ENCODE assay signal across 9 mouse cellular contexts in genomic region chr6:129232842-129233205, GRCm38 (mm10). TPM values are rescaled to one million over a fixed set of nuclear protein-coding genes. Genes with fewer than 3 reads are reported as not detected.
DNase-seq lines count a peak whose midpoint lies in the region; ATAC-seq and TF ChIP-seq lines count a peak whose summit lies in the region.
"Had no signal": no experiment of that assay in that cellular context is flagged by ENCODE, and none has a peak within 500 bp of the region (broad histone marks: within the 10 kb centered on the region; RNA-seq: fewer than 3 reads in every experiment).

No protein-coding gene starts in this region.

- no peak overlapping the region for H3K4me3 ChIP-seq in kidney, adult 2 months (ENCODE audit: insufficient read depth, low read depth, low read length)
- H3K4me3 ChIP-seq in intestine, postnatal 0 days (ENCODE audit: low read depth, low read length): no peak overlapping the region
- no peak overlapping the region for H3K4me3 ChIP-seq in midbrain, embryonic 16.5 days (ENCODE audit: low read depth, low read length)
- H3K4me3 ChIP-seq: embryonic facial prominence, embryonic 13.5 days had no signal

- H3K9ac ChIP-seq in intestine, postnatal 0 days (ENCODE audit: low read depth, low read length): no peak overlapping the region
- no peak overlapping the region for H3K9ac ChIP-seq in midbrain, embryonic 16.5 days (ENCODE audit: low read depth, low read length)
- H3K9ac ChIP-seq: embryonic facial prominence, embryonic 13.5 days had no signal

- no peak for TF ChIP-seq POLR2A in kidney, adult 2 months (IDR thresholded peaks at IDR 0.05; ENCODE audit: low read depth, low read length)

- H3K27me3 ChIP-seq in kidney, adult 2 months (replicated peaks; ENCODE audit: control insufficient read depth, insufficient read depth, low read length): no peaks in the 10 kb centered on the region
- no peaks in the 10 kb centered on the region for H3K27me3 ChIP-seq in intestine, postnatal 0 days (replicated peaks; ENCODE audit: control insufficient read depth, insufficient read depth, low read length)
- no peaks in the 10 kb centered on the region for H3K27me3 ChIP-seq in midbrain, embryonic 16.5 days (ENCODE audit: control insufficient read depth, insufficient read depth, low read depth, low read length)
- H3K27me3 ChIP-seq: embryonic facial prominence, embryonic 13.5 days had no signal

- H3K4me2 ChIP-seq in intestine, postnatal 0 days (replicated peaks; ENCODE audit: low read depth): no peak overlapping the region
- H3K4me2 ChIP-seq in midbrain, embryonic 16.5 days (ENCODE audit: low read length): no peak overlapping the region
- H3K4me2 ChIP-seq: embryonic facial prominence, embryonic 13.5 days had no signal

- DNase-seq in kidney, adult 2 months: peak; percentile 77
- DNase-seq in kidney, adult 18-20 months: no peak
- peak; percentile 88 for DNase-seq in lung, postnatal 36 days
- peak; percentile 64 for DNase-seq in thymus, postnatal 14 days
- no peak for DNase-seq in testis, postnatal 14 days (ENCODE audit: low spot score)

- no peaks in the 10 kb centered on the region; the same call in 1 of the 2 replicates for H3K36me3 ChIP-seq in kidney, adult 2 months (ENCODE audit: control insufficient read depth, insufficient read depth, low read length)
- no peaks in the 10 kb centered on the region; the same call in 1 of the 2 replicates for H3K36me3 ChIP-seq in intestine, postnatal 0 days (ENCODE audit: control insufficient read depth, insufficient read depth)
- H3K36me3 ChIP-seq in midbrain, embryonic 16.5 days (ENCODE audit: control insufficient read depth, insufficient read depth, low read length): no peaks in the 10 kb centered on the region
- H3K36me3 ChIP-seq: embryonic facial prominence, embryonic 13.5 days had no signal

- peaks cover 52% of the 10 kb centered on the region for H3K4me1 ChIP-seq in kidney, adult 2 months (ENCODE audit: control insufficient read depth, insufficient read depth, low read length)
- peaks cover 16% of the 10 kb centered on the region; the same call in 1 of the 2 replicates for H3K4me1 ChIP-seq in intestine, postnatal 0 days (replicated peaks; ENCODE audit: control insufficient read depth, insufficient read depth, low read length)
- H3K4me1 ChIP-seq in midbrain, embryonic 16.5 days (ENCODE audit: control insufficient read depth, insufficient read depth, low read length): peaks cover 3% of the 10 kb centered on the region; the same call in 1 of the 2 replicates

- H3K9me3 ChIP-seq in intestine, postnatal 0 days (ENCODE audit: control insufficient read depth): no peaks in the 10 kb centered on the region
- H3K9me3 ChIP-seq in midbrain, embryonic 16.5 days (replicated peaks; ENCODE audit: control insufficient read depth, low read length, poor library complexity, severe bottlenecking): no peaks in the 10 kb centered on the region
- H3K9me3 ChIP-seq: embryonic facial prominence, embryonic 13.5 days had no signal

- ATAC-seq in activated CD4-positive, CD25-positive, alpha-beta regulatory T cell, adult 4 months: peak; percentile 64
- ATAC-seq in intestine, postnatal 0 days: no peak
- no peak for ATAC-seq in midbrain, embryonic 16.5 days

- 44% methylated on average over 9 of the region's 9 CpGs for WGBS in kidney, adult 2 months
- WGBS in intestine, postnatal 0 days: 65% methylated on average over 9 of the region's 9 CpGs
- WGBS in midbrain, embryonic 16.5 days: 86% methylated on average over 9 of the region's 9 CpGs

- TF ChIP-seq CTCF in kidney, adult 2 months (conservative IDR thresholded peaks at IDR 0.05; ENCODE audit: insufficient read depth, insufficient read length, low read depth, low read length): no peak
- TF ChIP-seq CTCF in intestine, postnatal 0 days (IDR thresholded peaks at IDR 0.05; ENCODE audit: low read depth): no peak

- peak overlapping the region; percentile 92 for H3K27ac ChIP-seq in kidney, adult 2 months (ENCODE audit: insufficient read depth, low read depth, low read length)
- peak overlapping the region; percentile 41; the same call in 1 of the 2 replicates for H3K27ac ChIP-seq in intestine, postnatal 0 days (ENCODE audit: low read depth, low read length)
- H3K27ac ChIP-seq in midbrain, embryonic 16.5 days (ENCODE audit: low read length): no peak overlapping the region
- H3K27ac ChIP-seq: embryonic facial prominence, embryonic 13.5 days had no signal

RNA-seq across cellular contexts. Expression of gene Cd69, which starts 42.4 kb away (rescaled TPM):
- polyA plus RNA-seq in kidney, adult 2 months (2012; rRNA removed): 0.11 and 0.78 TPM in 2 replicates
- 100 to 1,000 TPM; 233 to 245 TPM for polyA plus RNA-seq in activated CD4-positive, CD25-positive, alpha-beta regulatory T cell, adult 4 months (2017; shearing (Covaris generic))
- polyA plus RNA-seq in intestine, postnatal 0 days (2015; fragmentation: Nextera tagmentation; extraction: Ambion mirVana): 0.12 and 0.16 TPM in 2 replicates
- polyA plus RNA-seq in midbrain, embryonic 16.5 days (2015; fragmentation: Nextera tagmentation; extraction: Ambion mirVana): not detected in 2 replicates
- polyA plus RNA-seq: embryonic facial prominence, embryonic 13.5 days had no signal

RNA-seq across cellular contexts. Expression of gene Clec2d, which starts 52.4 kb away (rescaled TPM):
- 42.9 and 67.0 TPM in 2 replicates for polyA plus RNA-seq in kidney, adult 2 months (2012; rRNA removed)
- polyA plus RNA-seq in activated CD4-positive, CD25-positive, alpha-beta regulatory T cell, adult 4 months (2017; shearing (Covaris generic)): 10 to 100 TPM; 22.9 to 25.2 TPM
- 1.1 and 1.4 TPM in 2 replicates for polyA plus RNA-seq in intestine, postnatal 0 days (2015; fragmentation: Nextera tagmentation; extraction: Ambion mirVana)
- polyA plus RNA-seq in midbrain, embryonic 16.5 days (2015; fragmentation: Nextera tagmentation; extraction: Ambion mirVana): not detected in 2 replicates

Comparison
In these comparisons a context has a peak if more than half of its experiments do, and no peak if none do; other contexts are left out.
1. DNase-seq: peak in kidney, adult 2 months (single experiment), lung, postnatal 36 days (single experiment) and thymus, postnatal 14 days (single experiment); none in kidney, adult 18-20 months (single experiment) and testis, postnatal 14 days (single experiment).
2. RNA of gene Cd69, which starts 42.4 kb away (polyA plus RNA-seq): 233 to 245 TPM in activated CD4-positive, CD25-positive, alpha-beta regulatory T cell, adult 4 months; 0.11 to 0.78 TPM in kidney, adult 2 months, 0.12 to 0.16 TPM in intestine, postnatal 0 days and not detected in midbrain, embryonic 16.5 days; every median in the first group is over 100 times any median in the second.
3. RNA of gene Clec2d, which starts 52.4 kb away (polyA plus RNA-seq): 42.9 to 67.0 TPM in kidney, adult 2 months and 22.9 to 25.2 TPM in activated CD4-positive, CD25-positive, alpha-beta regulatory T cell, adult 4 months; 1.1 to 1.4 TPM in intestine, postnatal 0 days and not detected in midbrain, embryonic 16.5 days; every median in the first group is over 10 times any median in the second.